Mouse (Mus musculus) bone marrow, adult 2 months (tissue): ENCODE measurements at regions not wholly inside any gene's neighbourhood (a gene's known extent, or its start where the extent isn't known, plus 50 kb on each side); places are given as distances from the start of the nearest gene placed in this dataset.

ENCODE experiments used
- CTCF ChIP-seq: fragments of 200-500 bp; IDR thresholded peaks from 2 replicates; pipeline ENCODE4 v1.5.1; 2011; ENCODE audit warnings: low read length, control low read depth; ENCODE audit not compliant: control insufficient read depth, insufficient read depth
- POLR2A ChIP-seq: fragments of 200-500 bp; IDR thresholded peaks from 2 replicates; pipeline ENCODE4 v1.6.1; 2011; ENCODE audit warnings: low read depth, mild to moderate bottlenecking, control low read depth, low read length, borderline replicate concordance; ENCODE audit not compliant: control insufficient read depth

DNA sequence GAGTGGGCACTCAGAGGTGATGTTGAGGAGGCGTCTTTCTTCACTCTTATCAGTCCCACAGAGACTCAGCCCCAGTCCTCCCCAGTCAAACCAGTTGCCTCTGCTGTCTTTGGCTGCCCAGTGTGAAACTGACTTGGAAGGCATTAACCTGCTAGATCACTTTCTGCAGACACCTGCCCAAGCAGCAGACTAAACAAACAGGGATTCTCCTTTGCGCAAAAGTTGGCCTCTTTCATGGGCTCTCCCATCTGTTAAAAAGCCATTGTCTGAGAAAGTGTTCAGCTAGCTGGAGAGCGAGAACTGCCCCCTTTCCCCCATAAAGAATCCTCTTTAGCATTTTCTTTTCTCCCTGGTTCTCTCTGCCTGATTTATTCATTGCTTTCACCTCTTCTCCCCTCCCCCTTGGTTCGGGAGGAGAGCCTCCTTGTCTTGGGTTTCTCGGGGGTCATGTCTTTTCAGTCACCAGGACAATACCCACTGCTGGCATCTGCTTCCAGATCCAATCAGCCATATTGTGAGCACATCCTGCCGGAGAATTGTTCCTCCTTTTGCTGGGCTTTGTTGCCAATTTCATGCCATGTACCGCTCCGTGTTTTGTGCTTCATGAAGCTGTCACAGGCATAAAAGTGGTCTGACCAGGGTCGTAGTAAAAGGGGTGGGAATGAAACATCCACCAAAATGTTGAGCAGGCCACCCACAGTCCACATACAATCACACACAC, 143.7 kb downstream of the Nkx6-1 start:
- TF ChIP-seq CTCF = no peak
- no peak for TF ChIP-seq POLR2A
